Mouse (Mus musculus): ENCODE data around the gene Mfn1. TPM values are rescaled to one million over a fixed set of nuclear protein-coding genes. Genes with fewer than 3 reads are reported as not detected.

Mfn1 gene
- polyA plus RNA-seq, 1 experiment from 2014 or later: 29.6 TPM

GRCm38 (mm10) chr3:32615376-32615775 is 86.1 kb downstream of the Mfn1 start:
- H3K36me3 ChIP-seq (ENCODE audit: control insufficient read depth, insufficient read depth, low read length): no peaks in the 10 kb centered on the region
- WGBS: 65% methylated on average over 5 of the region's 5 CpGs
- peak overlapping the region; percentile 58 for H3K4me2 ChIP-seq (replicated peaks; ENCODE audit: low read depth, low read length)
- H3K9me3 ChIP-seq (ENCODE audit: control insufficient read depth, low read length): no peaks in the 10 kb centered on the region
- no peak for ATAC-seq (ENCODE audit: low FRiP score, low TSS enrichment)
- H3K27ac ChIP-seq (ENCODE audit: low read depth, low read length): no peak overlapping the region
- H3K27me3 ChIP-seq (ENCODE audit: control insufficient read depth, insufficient read depth, low read length): no peaks in the 10 kb centered on the region
- no peaks in the 10 kb centered on the region; the same call in 1 of the 2 replicates for H3K4me1 ChIP-seq (ENCODE audit: control insufficient read depth, insufficient read depth, low read length)
- no peak overlapping the region for H3K9ac ChIP-seq (ENCODE audit: low read depth, low read length)
- H3K4me3 ChIP-seq (ENCODE audit: low read length): peak overlapping the region; percentile 60; the same call in 1 of the 2 replicates

DNA sequence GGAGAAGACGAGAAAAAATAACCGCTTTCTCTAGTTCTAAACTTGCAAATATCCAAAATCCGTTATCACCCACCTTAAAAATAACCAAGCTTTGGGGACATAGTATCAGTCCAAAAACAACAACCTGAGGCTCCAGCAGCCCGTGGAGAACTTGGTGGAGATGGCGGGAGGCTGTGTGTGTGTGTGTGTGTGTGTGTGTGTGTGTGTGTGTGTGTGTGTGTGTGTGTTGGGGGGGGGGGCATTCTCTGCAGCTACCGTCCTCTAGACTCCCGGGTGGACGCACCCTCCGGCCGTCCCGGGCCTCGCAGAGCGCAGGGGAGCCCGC is 86.7 kb downstream of the Mfn1 start:
- Histone ChIP-seq H3K4me1 (ENCODE audit: control insufficient read depth, insufficient read depth, low read length) (no peaks in the 10 kb centered on the region; the same call in 1 of the 2 replicates), H3K9me3 (ENCODE audit: control insufficient read depth, low read length) (no peaks in the 10 kb centered on the region), H3K27me3 (ENCODE audit: control insufficient read depth, insufficient read depth, low read length) (no peaks in the 10 kb centered on the region), H3K36me3 (ENCODE audit: control insufficient read depth, insufficient read depth, low read length) (no peaks in the 10 kb centered on the region), H3K27ac (ENCODE audit: low read depth, low read length) (no peak overlapping the region), H3K4me2 (replicated peaks; ENCODE audit: low read depth, low read length) (peak overlapping the region; percentile 58), H3K9ac (ENCODE audit: low read depth, low read length) (peak overlapping the region; percentile 65), H3K4me3 (ENCODE audit: low read length) (peak overlapping the region; percentile 60)
- 19% methylated on average over 6 of the region's 14 CpGs for WGBS
- no peak for ATAC-seq (ENCODE audit: low FRiP score, low TSS enrichment)

GRCm38 (mm10) chr3:32616331-32617052 is 87.2 kb downstream of the Mfn1 start, which contains the start of gene Gnb4:
TSS of gene Gnb4 (minus strand) at chr3:32616585.
- Histone ChIP-seq H3K36me3 (ENCODE audit: control insufficient read depth, insufficient read depth, low read length) (no peaks in the 10 kb centered on the region), H3K4me2 (replicated peaks; ENCODE audit: low read depth, low read length) (peak within 1 kb of the TSS; percentile 58), H3K9ac (ENCODE audit: low read depth, low read length) (peak within 1 kb of the TSS; percentile 65), H3K9me3 (ENCODE audit: control insufficient read depth, low read length) (no peaks in the 10 kb centered on the region), H3K4me3 (ENCODE audit: low read length) (peak within 1 kb of the TSS; percentile 60), H3K27ac (ENCODE audit: low read depth, low read length) (no peak within 1 kb of the TSS; the same call in 1 of the 2 replicates), H3K27me3 (ENCODE audit: control insufficient read depth, insufficient read depth, low read length) (no peaks in the 10 kb centered on the region), H3K4me1 (ENCODE audit: control insufficient read depth, insufficient read depth, low read length) (no peaks in the 10 kb centered on the region; the same call in 1 of the 2 replicates)
- WGBS: under 1% methylated on average over 53 of the region's 83 CpGs
- peak; percentile 91 for ATAC-seq (ENCODE audit: low FRiP score, low TSS enrichment)

- Histone ChIP-seq H3K4me3 (ENCODE audit: low read length) (peak overlapping the region; percentile 60), H3K4me2 (replicated peaks; ENCODE audit: low read depth, low read length) (peak overlapping the region; percentile 58), H3K4me1 (ENCODE audit: control insufficient read depth, insufficient read depth, low read length) (no peaks in the 10 kb centered on the region; the same call in 1 of the 2 replicates), H3K9ac (ENCODE audit: low read depth, low read length) (peak overlapping the region; percentile 65), H3K27me3 (ENCODE audit: control insufficient read depth, insufficient read depth, low read length) (no peaks in the 10 kb centered on the region), H3K36me3 (ENCODE audit: control insufficient read depth, insufficient read depth, low read length) (no peaks in the 10 kb centered on the region), H3K27ac (ENCODE audit: low read depth, low read length) (no peak overlapping the region; the same call in 1 of the 2 replicates), H3K9me3 (ENCODE audit: control insufficient read depth, low read length) (no peaks in the 10 kb centered on the region)
- WGBS: 28% methylated on average over 16 of the region's 16 CpGs
- peak; percentile 29 for ATAC-seq (ENCODE audit: low FRiP score, low TSS enrichment)
These were observed 87.9 kb downstream of the Mfn1 start for GRCm38 (mm10) chr3:32617053-32617642.

DNA sequence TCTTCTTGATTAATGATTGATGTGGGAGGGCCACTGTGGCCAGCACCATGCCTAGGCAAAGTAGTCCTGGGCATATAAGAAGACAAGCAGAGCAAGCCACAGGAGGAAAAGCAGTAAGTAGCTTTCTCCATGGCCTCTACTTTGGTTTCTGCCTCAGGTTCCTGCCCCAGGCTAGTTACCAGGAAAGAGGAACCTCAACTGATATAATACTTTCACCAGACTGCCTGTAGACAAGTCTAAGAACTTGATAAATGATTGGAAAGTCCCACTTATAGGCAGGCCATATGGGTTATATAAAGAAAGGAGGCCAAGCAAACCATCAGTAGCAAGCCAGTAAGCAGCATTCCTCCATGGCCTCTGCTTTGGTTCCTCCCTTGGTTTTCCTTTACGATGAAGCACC is 92.4 kb downstream of the Mfn1 start:
- no peak overlapping the region for H3K9ac ChIP-seq (ENCODE audit: low read depth, low read length)
- H3K9me3 ChIP-seq (ENCODE audit: control insufficient read depth, low read length): no peaks in the 10 kb centered on the region
- H3K4me2 ChIP-seq (replicated peaks; ENCODE audit: low read depth, low read length): no peak overlapping the region
- WGBS: 96% methylated on average over 1 of the region's 1 CpGs
- H3K36me3 ChIP-seq (ENCODE audit: control insufficient read depth, insufficient read depth, low read length): no peaks in the 10 kb centered on the region
- ATAC-seq (ENCODE audit: low FRiP score, low TSS enrichment): no peak
- no peaks in the 10 kb centered on the region for H3K4me1 ChIP-seq (ENCODE audit: control insufficient read depth, insufficient read depth, low read length)
- no peak overlapping the region for H3K4me3 ChIP-seq (ENCODE audit: low read length)
- H3K27ac ChIP-seq (ENCODE audit: low read depth, low read length): no peak overlapping the region
- no peaks in the 10 kb centered on the region for H3K27me3 ChIP-seq (ENCODE audit: control insufficient read depth, insufficient read depth, low read length)

GRCm38 (mm10) chr3:32622106-32622505 is 92.8 kb downstream of the Mfn1 start:
- H3K4me3 ChIP-seq (ENCODE audit: low read length): no peak overlapping the region
- no peaks in the 10 kb centered on the region for H3K27me3 ChIP-seq (ENCODE audit: control insufficient read depth, insufficient read depth, low read length)
- H3K36me3 ChIP-seq (ENCODE audit: control insufficient read depth, insufficient read depth, low read length): no peaks in the 10 kb centered on the region
- H3K9ac ChIP-seq (ENCODE audit: low read depth, low read length): no peak overlapping the region
- no peaks in the 10 kb centered on the region for H3K4me1 ChIP-seq (ENCODE audit: control insufficient read depth, insufficient read depth, low read length)
- ATAC-seq (ENCODE audit: low FRiP score, low TSS enrichment): no peak
- H3K27ac ChIP-seq (ENCODE audit: low read depth, low read length): no peak overlapping the region
- 91% methylated on average over 3 of the region's 3 CpGs for WGBS
- H3K9me3 ChIP-seq (ENCODE audit: control insufficient read depth, low read length): no peaks in the 10 kb centered on the region
- H3K4me2 ChIP-seq (replicated peaks; ENCODE audit: low read depth, low read length): no peak overlapping the region

- H3K9me3 ChIP-seq (ENCODE audit: control insufficient read depth, low read length): no peaks in the 10 kb centered on the region
- H3K36me3 ChIP-seq (ENCODE audit: control insufficient read depth, insufficient read depth, low read length): no peaks in the 10 kb centered on the region
- no peaks in the 10 kb centered on the region for H3K4me1 ChIP-seq (ENCODE audit: control insufficient read depth, insufficient read depth, low read length)
- no peak for ATAC-seq (ENCODE audit: low FRiP score, low TSS enrichment)
- H3K4me2 ChIP-seq (replicated peaks; ENCODE audit: low read depth, low read length): no peak overlapping the region
- no peak overlapping the region for H3K9ac ChIP-seq (ENCODE audit: low read depth, low read length)
- H3K27me3 ChIP-seq (ENCODE audit: control insufficient read depth, insufficient read depth, low read length): no peaks in the 10 kb centered on the region
- WGBS: 75% methylated on average over 7 of the region's 7 CpGs
- no peak overlapping the region for H3K27ac ChIP-seq (ENCODE audit: low read depth, low read length)
- no peak overlapping the region for H3K4me3 ChIP-seq (ENCODE audit: low read length)
These were observed 98.9 kb downstream of the Mfn1 start for GRCm38 (mm10) chr3:32628141-32628540.

Other genes with a start within 250 kb of the Mfn1 start
- gene Zmat3, start 163.5 kb upstream of the Mfn1 start, polyA plus RNA-seq (2014; fragmentation: Nextera tagmentation; extraction: Ambion mirVana): 5.8 and 6.9 TPM in 2 replicates
- 14.5 and 16.2 TPM in 2 replicates for gene Pik3ca, start 131.8 kb upstream of the Mfn1 start, polyA plus RNA-seq (2014; fragmentation: Nextera tagmentation; extraction: Ambion mirVana)
- gene Kcnmb3, start 37.2 kb upstream of the Mfn1 start, polyA plus RNA-seq (2014; fragmentation: Nextera tagmentation; extraction: Ambion mirVana): not detected in 2 replicates
- 44.4 and 44.5 TPM in 2 replicates for gene Zfp639, start 19.2 kb upstream of the Mfn1 start, polyA plus RNA-seq (2014; fragmentation: Nextera tagmentation; extraction: Ambion mirVana)
- gene Gnb4, start 87.1 kb downstream of the Mfn1 start, polyA plus RNA-seq (2014; fragmentation: Nextera tagmentation; extraction: Ambion mirVana): 36.4 and 43.8 TPM in 2 replicates
- gene Actl6a, start 176.8 kb downstream of the Mfn1 start, polyA plus RNA-seq (2014; fragmentation: Nextera tagmentation; extraction: Ambion mirVana): 197 and 214 TPM in 2 replicates
- gene Ndufb5, start 207.5 kb downstream of the Mfn1 start, polyA plus RNA-seq (2014; fragmentation: Nextera tagmentation; extraction: Ambion mirVana): 358 and 449 TPM in 2 replicates
- 35.7 and 55.2 TPM in 2 replicates for gene Mrpl47, start 208.1 kb downstream of the Mfn1 start, polyA plus RNA-seq (2014; fragmentation: Nextera tagmentation; extraction: Ambion mirVana)

All from kidney, embryonic 14.5 days (tissue).